Mouse (Mus musculus) lung, adult 2 months (tissue): ENCODE measurements around the gene Cers6. TPM values are rescaled to one million over a fixed set of nuclear protein-coding genes. Genes with fewer than 3 reads are reported as not detected.

Source experiments
- DNase-seq: peaks from one replicate; pipeline ENCODE4 v3.0.0; 2022
- H3K4me1 ChIP-seq: fragments of 200-500 bp; 2 replicates; pipeline ENCODE4 v1.6.1; 2011; ENCODE audit warnings: low read length; ENCODE audit not compliant: control insufficient read depth, insufficient read depth
- H3K4me3 ChIP-seq: fragments of 200-500 bp; replicated peaks from 2 replicates; pipeline ENCODE3; 2011; ENCODE audit warnings: low read depth, mild to moderate bottlenecking, control low read depth, low read length; ENCODE audit errors: extremely low read depth
- CTCF ChIP-seq: fragments of 200-500 bp; IDR thresholded peaks from 2 replicates; pipeline ENCODE4 v1.5.1; 2011; ENCODE audit warnings: mild to moderate bottlenecking, low read length, control low read depth; ENCODE audit not compliant: insufficient read depth
- POLR2A ChIP-seq: fragments of 200-500 bp; IDR thresholded peaks from 2 replicates; pipeline ENCODE4 v1.6.1; 2011; ENCODE audit warnings: low read depth, mild to moderate bottlenecking, control low read depth, low read length, borderline replicate concordance; ENCODE audit errors: extremely low read depth
- WGBS: fragments of 180-500 bp; shearing (Covaris S2); methylation state at CpG from one replicate; pipeline ENCODE4 v1.1.7; 2018; 5-methylcytosine and 5-hydroxymethylcytosine counted together
- polyA plus RNA-seq: library from polyadenylated mRNA; depleted of rRNA; stranded (reverse); fragments of >200 nt; gene quantifications from 2 replicates; pipeline ENCODE4 v1.2.3, GENCODE M21; 2012; rRNA removed

Gene Cers6
- polyA plus RNA-seq, result 10.7 and 16.2 TPM in 2 replicates

GRCm38 (mm10) chr2:68860904-68861685, at the start of gene Cers6:
Gene Cers6, plus strand, starts transcription at chr2:68861441.
- H3K4me1 ChIP-seq, result peaks cover 5% of the 10 kb centered on the region; the same call in 1 of the 2 replicates
- under 1% methylated on average over 47 of the region's 53 CpGs for WGBS
- DNase-seq, result peak; percentile 94
- TF ChIP-seq POLR2A, result peak; percentile 56; the same call in 1 of the 2 replicates
- no peak for TF ChIP-seq CTCF
- H3K4me3 ChIP-seq, result peak within 1 kb of the TSS; percentile 96

- H3K4me1 ChIP-seq, result no peaks in the 10 kb centered on the region
- DNase-seq, result no peak
- no peak for TF ChIP-seq POLR2A
- no peak for TF ChIP-seq CTCF
- H3K4me3 ChIP-seq, result no peak overlapping the region
- 51% methylated on average over 2 of the region's 2 CpGs for WGBS
These were observed 46.8 kb upstream of the Cers6 start for GRCm38 (mm10) chr2:68814409-68814808.

- 92% methylated on average over 4 of the region's 4 CpGs for WGBS
- Histone ChIP-seq H3K4me1 (no peaks in the 10 kb centered on the region), H3K4me3 (no peak overlapping the region)
- TF ChIP-seq POLR2A (no peak), CTCF (no peak)
- no peak for DNase-seq
These were observed 42.2 kb upstream of the Cers6 start for GRCm38 (mm10) chr2:68819040-68819439.

- no peaks in the 10 kb centered on the region for H3K4me1 ChIP-seq
- H3K4me3 ChIP-seq, result no peak overlapping the region
- 67% methylated on average over 4 of the region's 4 CpGs for WGBS
- DNase-seq, result no peak
- no peak for TF ChIP-seq CTCF
- no peak for TF ChIP-seq POLR2A
These were observed 38.9 kb upstream of the Cers6 start for GRCm38 (mm10) chr2:68822152-68822887.

GRCm38 (mm10) chr2:68825326-68826020, 35.8 kb upstream of the Cers6 start:
- Histone ChIP-seq H3K4me3 (no peak overlapping the region), H3K4me1 (no peaks in the 10 kb centered on the region)
- no peak for TF ChIP-seq CTCF
- no peak for TF ChIP-seq POLR2A
- WGBS, result 66% methylated on average over 7 of the region's 7 CpGs
- no peak for DNase-seq

- H3K4me1 ChIP-seq, result no peaks in the 10 kb centered on the region
- 68% methylated on average over 5 of the region's 5 CpGs for WGBS
- DNase-seq, result no peak
- H3K4me3 ChIP-seq, result no peak overlapping the region
- no peak for TF ChIP-seq POLR2A
- no peak for TF ChIP-seq CTCF
These were observed 17.9 kb upstream of the Cers6 start for GRCm38 (mm10) chr2:68843330-68843729.

- WGBS, result 65% methylated on average over 2 of the region's 2 CpGs
- Histone ChIP-seq H3K4me1 (no peaks in the 10 kb centered on the region), H3K4me3 (no peak overlapping the region)
- TF ChIP-seq CTCF, result no peak
- no peak for TF ChIP-seq POLR2A
- no peak for DNase-seq
These were observed 16.7 kb upstream of the Cers6 start for GRCm38 (mm10) chr2:68844530-68844929.

GRCm38 (mm10) chr2:68845002-68845740, 16.1 kb upstream of the Cers6 start:
- TF ChIP-seq CTCF (no peak), POLR2A (no peak)
- no peaks in the 10 kb centered on the region for H3K4me1 ChIP-seq
- WGBS, result 71% methylated on average over 13 of the region's 13 CpGs
- DNase-seq, result peak; percentile 29
- no peak overlapping the region for H3K4me3 ChIP-seq

- H3K4me3 ChIP-seq, result no peak overlapping the region
- 0 out of 2 replicates have a peak, but pooled peaks cover 5% of the 10 kb centered on the region for H3K4me1 ChIP-seq
- WGBS, result 49% methylated on average over 2 of the region's 2 CpGs
These were observed 850 bp upstream of the Cers6 start for GRCm38 (mm10) chr2:68860391-68860790.

More at GRCm38 (mm10) chr2:68860391-68860790, 850 bp upstream of the Cers6 start:
- TF ChIP-seq CTCF, result no peak
- TF ChIP-seq POLR2A, result no peak
- no peak for DNase-seq
